Mouse (Mus musculus): ENCODE measurements around the gene Adcy4. TPM values are rescaled to one million over a fixed set of nuclear protein-coding genes. Genes with fewer than 3 reads are reported as not detected.

The Adcy4 gene
- polyA plus RNA-seq, 1 experiment from 2014 or later = 29.3 TPM

DNA sequence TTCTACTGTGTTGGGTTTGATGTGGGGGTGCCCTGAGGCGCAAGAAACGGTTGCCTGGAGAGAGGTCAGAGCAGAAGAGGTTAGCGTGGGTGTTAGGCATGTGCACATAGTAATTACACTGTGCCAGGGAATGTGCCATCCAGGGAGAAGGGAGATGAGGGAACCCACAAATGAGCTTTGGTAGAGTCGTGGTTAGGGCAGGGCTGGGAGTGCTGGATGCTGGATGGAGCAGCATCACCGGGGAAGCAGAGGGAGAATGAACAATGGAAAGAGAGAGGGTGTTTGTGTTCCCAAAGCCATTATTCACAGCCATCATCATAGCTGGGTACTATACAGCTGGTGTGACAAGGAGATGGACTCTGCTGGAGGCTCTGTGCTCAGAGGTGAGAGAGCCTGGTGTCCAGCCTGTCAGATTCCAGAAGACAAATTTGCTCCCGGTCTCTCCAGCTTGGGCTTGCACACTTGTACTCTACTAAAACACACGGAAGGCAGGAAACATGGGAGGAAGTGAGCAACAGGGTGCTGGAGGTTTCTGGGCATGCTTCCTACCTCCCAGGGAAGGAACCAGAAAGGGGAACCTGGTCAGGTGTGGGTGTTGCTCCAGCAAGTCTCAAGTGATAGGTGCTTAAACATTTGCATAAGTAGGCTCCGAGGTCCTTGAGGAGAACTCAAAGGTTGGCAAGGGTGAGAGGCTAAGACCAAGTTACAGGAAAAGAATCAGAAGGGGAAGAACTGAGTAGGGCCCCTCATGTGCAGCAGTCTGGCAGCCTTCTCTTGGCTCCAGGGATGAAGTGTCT lies 55.8 kb downstream of the Adcy4 start:
- no peaks in the 10 kb centered on the region for H3K27me3 ChIP-seq (replicated peaks; ENCODE audit: insufficient read depth, low read length)
- H3K9me3 ChIP-seq (ENCODE audit: low read length) = no peaks in the 10 kb centered on the region
- DNase-seq (ENCODE audit: low spot score) = peak; percentile 75
- TF ChIP-seq CTCF (IDR thresholded peaks at IDR 0.05) (no peak), EP300 (IDR thresholded peaks at IDR 0.05) (no peak)
- H3K4me1 ChIP-seq (ENCODE audit: insufficient read depth, low read depth, low read length) = no peaks in the 10 kb centered on the region; the same call in 1 of the 2 replicates
- 40% methylated on average over 8 of the region's 8 CpGs for WGBS
- peak overlapping the region; percentile 38; the same call in 1 of the 2 replicates for H3K27ac ChIP-seq (ENCODE audit: low read length)
- H3K4me2 ChIP-seq (replicated peaks; ENCODE audit: low read depth, low read length) = no peak overlapping the region
- no peak overlapping the region for H3K4me3 ChIP-seq (ENCODE audit: low read depth, low read length)
- H3K36me3 ChIP-seq (ENCODE audit: insufficient read depth, low read length) = no peaks in the 10 kb centered on the region
- no peak overlapping the region for H3K9ac ChIP-seq (replicated peaks; ENCODE audit: low read depth)
- peak; percentile 82 for ATAC-seq

DNA sequence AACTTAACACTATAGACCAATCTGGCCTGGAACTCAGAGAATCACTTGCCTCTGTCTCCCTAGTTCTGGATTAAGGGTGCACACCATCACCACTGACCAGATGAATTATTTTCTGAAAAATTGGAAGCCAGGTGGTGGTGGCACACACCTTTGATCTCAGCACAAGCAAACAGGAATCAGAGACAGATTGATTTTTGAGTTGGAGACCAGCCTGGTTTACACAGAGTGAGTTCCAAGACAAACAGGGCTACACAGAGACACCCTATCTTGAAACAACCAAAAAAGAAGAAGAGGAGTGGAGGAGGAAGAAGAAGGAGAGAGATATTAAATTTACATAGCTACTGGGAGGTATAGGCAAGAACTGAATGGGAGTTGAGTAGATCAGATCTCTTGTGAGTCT lies 57.6 kb downstream of the Adcy4 start:
- no peaks in the 10 kb centered on the region for H3K9me3 ChIP-seq (ENCODE audit: low read length)
- no peaks in the 10 kb centered on the region for H3K27me3 ChIP-seq (replicated peaks; ENCODE audit: insufficient read depth, low read length)
- DNase-seq (ENCODE audit: low spot score) = no peak
- TF ChIP-seq EP300 (IDR thresholded peaks at IDR 0.05) (no peak), CTCF (IDR thresholded peaks at IDR 0.05) (no peak)
- no peak overlapping the region for H3K4me3 ChIP-seq (ENCODE audit: low read depth, low read length)
- H3K4me1 ChIP-seq (ENCODE audit: insufficient read depth, low read depth, low read length) = peaks cover 6% of the 10 kb centered on the region
- H3K36me3 ChIP-seq (ENCODE audit: insufficient read depth, low read length) = no peaks in the 10 kb centered on the region
- H3K27ac ChIP-seq (ENCODE audit: low read length) = no peak overlapping the region
- no peak overlapping the region for H3K4me2 ChIP-seq (replicated peaks; ENCODE audit: low read depth, low read length)
- no peak for ATAC-seq
- H3K9ac ChIP-seq (replicated peaks; ENCODE audit: low read depth) = no peak overlapping the region

DNA sequence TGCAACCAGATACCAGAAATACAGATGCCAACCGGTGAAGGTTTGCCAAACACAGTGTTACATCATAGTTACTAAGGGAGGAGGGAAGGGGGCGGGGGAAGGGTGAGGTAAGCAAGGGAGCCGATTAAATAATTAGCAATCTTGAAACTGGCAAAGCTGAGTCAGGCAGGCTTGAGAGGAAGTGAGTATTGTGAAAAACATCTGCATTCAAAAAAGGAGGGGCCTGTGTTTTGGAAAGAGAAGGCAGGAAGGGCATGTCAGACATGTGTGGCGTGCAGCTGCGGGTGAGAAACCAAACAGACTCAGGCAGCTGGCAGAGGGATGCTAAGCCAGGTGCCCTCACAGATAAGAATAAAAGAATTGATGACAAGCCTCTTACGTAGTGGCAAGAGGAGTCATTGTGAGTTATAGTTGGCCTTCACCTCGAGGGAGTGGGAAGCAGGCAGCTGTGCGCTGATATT lies 59.5 kb downstream of the Adcy4 start:
- Histone ChIP-seq H3K4me2 (replicated peaks; ENCODE audit: low read depth, low read length) (no peak overlapping the region), H3K36me3 (ENCODE audit: insufficient read depth, low read length) (0 out of 2 replicates have a peak, but pooled peaks cover 4% of the 10 kb centered on the region), H3K9me3 (ENCODE audit: low read length) (no peaks in the 10 kb centered on the region), H3K27ac (ENCODE audit: low read length) (no peak overlapping the region), H3K9ac (replicated peaks; ENCODE audit: low read depth) (no peak overlapping the region), H3K27me3 (replicated peaks; ENCODE audit: insufficient read depth, low read length) (no peaks in the 10 kb centered on the region), H3K4me1 (ENCODE audit: insufficient read depth, low read depth, low read length) (peaks cover 6% of the 10 kb centered on the region), H3K4me3 (ENCODE audit: low read depth, low read length) (no peak overlapping the region)
- TF ChIP-seq CTCF (IDR thresholded peaks at IDR 0.05) = no peak
- TF ChIP-seq EP300 (IDR thresholded peaks at IDR 0.05) = peak; percentile 61
- DNase-seq (ENCODE audit: low spot score) (peak; percentile 90), ATAC-seq (peak; percentile 13)
- 27% methylated on average over 8 of the region's 8 CpGs for WGBS

DNA sequence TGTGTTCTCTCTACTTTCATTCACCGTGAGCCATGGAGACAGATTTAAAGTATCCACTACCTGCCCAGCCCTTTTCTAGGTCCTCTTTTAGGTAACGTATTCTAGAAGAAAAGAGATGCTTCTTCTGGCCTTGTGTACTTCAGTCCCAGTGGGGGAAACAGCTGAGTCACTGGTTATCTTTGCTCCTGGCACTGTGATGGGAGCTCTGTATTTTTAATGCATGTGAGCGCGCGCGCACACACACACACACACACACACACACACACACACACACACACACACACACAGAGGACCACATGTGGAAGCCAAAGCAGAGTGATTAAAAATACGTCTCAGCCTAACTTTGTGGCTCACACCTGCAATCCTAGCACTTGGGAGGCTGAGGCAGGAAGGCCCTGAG lies 60.5 kb downstream of the Adcy4 start:
- no peak overlapping the region for H3K27ac ChIP-seq (ENCODE audit: low read length)
- 0 out of 2 replicates have a peak, but pooled peaks cover 10% of the 10 kb centered on the region for H3K36me3 ChIP-seq (ENCODE audit: insufficient read depth, low read length)
- H3K4me2 ChIP-seq (replicated peaks; ENCODE audit: low read depth, low read length) = no peak overlapping the region
- H3K9ac ChIP-seq (replicated peaks; ENCODE audit: low read depth) = no peak overlapping the region
- WGBS = 90% methylated on average over 7 of the region's 7 CpGs
- no peak for DNase-seq (ENCODE audit: low spot score)
- no peaks in the 10 kb centered on the region for H3K27me3 ChIP-seq (replicated peaks; ENCODE audit: insufficient read depth, low read length)
- no peak for ATAC-seq
- no peak overlapping the region for H3K4me3 ChIP-seq (ENCODE audit: low read depth, low read length)
- H3K9me3 ChIP-seq (ENCODE audit: low read length) = no peaks in the 10 kb centered on the region
- peaks cover 6% of the 10 kb centered on the region for H3K4me1 ChIP-seq (ENCODE audit: insufficient read depth, low read depth, low read length)
- no peak for TF ChIP-seq CTCF (IDR thresholded peaks at IDR 0.05)
- no peak for TF ChIP-seq EP300 (IDR thresholded peaks at IDR 0.05)

DNA sequence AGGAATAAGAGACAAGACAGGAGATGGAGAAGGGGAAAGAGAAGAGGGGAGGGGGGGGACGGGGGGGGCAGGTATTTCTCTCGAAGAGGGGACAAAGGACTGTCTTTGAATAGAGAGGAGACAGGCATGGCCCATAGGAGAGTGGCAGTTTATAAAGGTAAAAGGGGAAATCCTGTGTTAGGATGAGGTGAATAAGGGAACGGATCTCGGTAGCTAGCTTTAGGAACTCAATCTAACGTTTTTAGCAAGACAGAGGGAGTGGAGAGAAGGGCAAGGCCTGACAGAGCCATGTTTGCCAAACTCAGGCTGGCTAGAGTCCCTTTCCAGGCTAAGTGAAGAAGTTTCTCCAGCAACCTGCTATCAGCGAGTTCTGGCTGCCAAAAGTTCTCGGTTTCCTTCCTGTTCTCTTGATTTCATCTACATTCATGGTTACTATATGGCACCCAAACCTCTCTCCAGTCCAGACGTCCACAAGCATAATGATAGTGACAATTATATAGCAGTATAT lies 61.4 kb downstream of the Adcy4 start:
- TF ChIP-seq CTCF (IDR thresholded peaks at IDR 0.05) = no peak
- H3K4me2 ChIP-seq (replicated peaks; ENCODE audit: low read depth, low read length) = peak overlapping the region; percentile 70; the same call in 1 of the 2 replicates
- H3K9me3 ChIP-seq (ENCODE audit: low read length) = no peaks in the 10 kb centered on the region
- H3K27me3 ChIP-seq (replicated peaks; ENCODE audit: insufficient read depth, low read length) = no peaks in the 10 kb centered on the region
- 0 out of 2 replicates have a peak, but pooled peaks cover 13% of the 10 kb centered on the region for H3K36me3 ChIP-seq (ENCODE audit: insufficient read depth, low read length)
- ATAC-seq (no peak), DNase-seq (ENCODE audit: low spot score) (no peak)
- 0 out of 2 replicates have a peak overlapping the region, but pooled peaks have one; percentile 20 for H3K27ac ChIP-seq (ENCODE audit: low read length)
- peak overlapping the region; percentile 52; the same call in 1 of the 2 replicates for H3K9ac ChIP-seq (replicated peaks; ENCODE audit: low read depth)
- H3K4me1 ChIP-seq (ENCODE audit: insufficient read depth, low read depth, low read length) = peaks cover 6% of the 10 kb centered on the region
- WGBS = 38% methylated on average over 8 of the region's 8 CpGs
- H3K4me3 ChIP-seq (ENCODE audit: low read depth, low read length) = no peak overlapping the region

DNA sequence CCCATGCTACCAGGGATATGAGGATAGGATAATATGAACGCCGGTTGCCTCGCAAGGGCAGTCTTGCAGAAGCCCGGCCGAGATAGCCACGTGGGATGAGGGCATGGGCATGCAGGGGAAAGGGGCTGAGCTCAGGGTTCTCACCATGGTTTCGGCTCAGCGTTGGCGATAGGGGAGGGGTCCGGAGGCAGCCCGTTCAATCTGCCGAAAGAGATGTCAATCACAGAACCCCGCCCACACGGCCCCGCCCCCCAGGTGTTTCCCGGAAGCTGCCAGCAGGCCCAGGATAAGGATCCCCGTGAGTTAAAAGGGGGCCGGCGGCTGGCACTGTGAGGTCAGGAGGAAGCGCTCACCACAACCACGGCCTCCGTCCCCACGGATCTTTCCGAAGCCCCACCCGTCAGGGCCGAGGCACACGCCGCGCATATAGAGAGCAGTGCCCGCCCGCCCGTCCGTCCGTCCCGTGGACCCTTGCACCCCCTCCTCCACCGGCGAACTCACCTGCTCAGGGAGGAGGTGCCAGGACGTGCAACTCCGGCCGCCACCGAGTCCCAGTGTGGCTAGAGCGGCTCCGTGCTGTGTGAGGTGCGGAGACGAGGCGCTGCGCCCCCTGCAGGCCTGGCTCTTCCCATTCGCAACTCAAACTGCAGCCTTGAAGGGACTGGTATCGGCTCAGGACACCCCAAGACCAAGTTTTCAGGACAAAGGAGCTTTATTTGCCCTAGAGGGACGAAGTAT lies 62.0 kb downstream of the Adcy4 start, which contains the start of gene Rabggta:
Gene Rabggta, minus strand, starts transcription at position 564 of the 738 bp plus-strand sequence.
- H3K4me1 ChIP-seq (ENCODE audit: insufficient read depth, low read depth, low read length) = peaks cover 6% of the 10 kb centered on the region
- H3K27ac ChIP-seq (ENCODE audit: low read length) = peak within 1 kb of the TSS; percentile 81
- DNase-seq (ENCODE audit: low spot score) (peak; percentile 96), ATAC-seq (peak; percentile 95)
- peak within 1 kb of the TSS; percentile 63 for H3K4me3 ChIP-seq (ENCODE audit: low read depth, low read length)
- H3K9ac ChIP-seq (replicated peaks; ENCODE audit: low read depth) = peak within 1 kb of the TSS; percentile 52
- peak within 1 kb of the TSS; percentile 70 for H3K4me2 ChIP-seq (replicated peaks; ENCODE audit: low read depth, low read length)
- peak; percentile 98 for TF ChIP-seq CTCF (IDR thresholded peaks at IDR 0.05)
- no peak for TF ChIP-seq EP300 (IDR thresholded peaks at IDR 0.05)
- 1% methylated on average over 48 of the region's 50 CpGs for WGBS
- H3K36me3 ChIP-seq (ENCODE audit: insufficient read depth, low read length) = 0 out of 2 replicates have a peak, but pooled peaks cover 15% of the 10 kb centered on the region
- H3K9me3 ChIP-seq (ENCODE audit: low read length) = no peaks in the 10 kb centered on the region
- H3K27me3 ChIP-seq (replicated peaks; ENCODE audit: insufficient read depth, low read length) = no peaks in the 10 kb centered on the region

All from lung, postnatal 0 days (tissue).